Mouse (Mus musculus): ENCODE measurements around the gene Hrg.
"Not testable (repeated sequence)": the region's sequence is repeated elsewhere in the genome, so short reads cannot be mapped to it uniquely, and the experiment has no call there.

The Hrg gene

GRCm38 (mm10) chr16:22956085-22956439 lies 5.2 kb downstream of the Hrg start:
- DNase-seq (ENCODE audit: low spot score in 2 of 2), result no peak

- no peak for DNase-seq (ENCODE audit: low spot score in 2 of 2)
Observed at GRCm38 (mm10) chr16:22961073-22961472, 10.2 kb downstream of the Hrg start.

GRCm38 (mm10) chr16:22962256-22962655 lies 11.4 kb downstream of the Hrg start:
- no peak for DNase-seq (ENCODE audit: low spot score in 2 of 2)

GRCm38 (mm10) chr16:22963293-22963692 lies 12.4 kb downstream of the Hrg start:
- DNase-seq (ENCODE audit: low spot score in 2 of 2), result no peak

GRCm38 (mm10) chr16:22967383-22968030 lies 16.6 kb downstream of the Hrg start:
- no peak for DNase-seq (ENCODE audit: low spot score in 2 of 2)

- not testable (repeated sequence) for DNase-seq (ENCODE audit: low spot score in 2 of 2)
Observed at GRCm38 (mm10) chr16:22996951-22997350, 46.1 kb downstream of the Hrg start.
